Mouse (Mus musculus) liver, adult 2 months (tissue): ENCODE results near the gene Myo19. TPM values are rescaled to one million over a fixed set of nuclear protein-coding genes. Genes with fewer than 3 reads are reported as not detected.

ENCODE experiments used
- DNase-seq: peaks from one replicate; pipeline ENCODE4 v3.0.0-alpha.2; 2011; ENCODE audit warnings: low read depth, low spot score; ENCODE audit errors: extremely low read depth
- H3K27ac ChIP-seq: fragments of 200-500 bp; replicated peaks from 2 replicates; pipeline ENCODE4 v1.5.1; 2012; ENCODE audit warnings: low read depth, mild to moderate bottlenecking, control low read depth, inconsistent platforms, low read length; ENCODE audit not compliant: insufficient read depth
- H3K27me3 ChIP-seq: fragments of 200-500 bp; 2 replicates; pipeline ENCODE4 v1.6.1; 2012; ENCODE audit warnings: mild to moderate bottlenecking, moderate library complexity, low read length, inconsistent platforms; ENCODE audit not compliant: control insufficient read depth, insufficient read depth
- H3K36me3 ChIP-seq: fragments of 200-500 bp; 2 replicates; pipeline ENCODE4 v1.6.1; 2012; ENCODE audit warnings: low read length, inconsistent platforms; ENCODE audit not compliant: control insufficient read depth, insufficient read depth
- H3K4me1 ChIP-seq: fragments of 200-500 bp; 2 replicates; pipeline ENCODE4 v1.6.1; 2011; ENCODE audit warnings: low read length; ENCODE audit not compliant: control insufficient read depth, insufficient read depth
- H3K4me3 ChIP-seq: fragments of 200-500 bp; 2 replicates; pipeline ENCODE4 v1.5.1; 2011; ENCODE audit warnings: low read depth, mild to moderate bottlenecking, control low read depth, low read length, moderate library complexity; ENCODE audit not compliant: insufficient read depth
- H3K79me2 ChIP-seq: fragments of 200-500 bp; 2 replicates; pipeline ENCODE4 v1.6.1; 2012; ENCODE audit warnings: inconsistent platforms, mild to moderate bottlenecking, low read length, moderate library complexity; ENCODE audit not compliant: control insufficient read depth, insufficient read depth
- H3K9ac ChIP-seq: fragments of 200-500 bp; 2 replicates; pipeline ENCODE4 v1.6.1; 2012; ENCODE audit warnings: low read depth, mild to moderate bottlenecking, control low read depth, inconsistent platforms, low read length
- CTCF ChIP-seq: fragments of 200-500 bp; IDR thresholded peaks from 2 replicates; pipeline ENCODE4 v1.5.1; 2011; ENCODE audit warnings: low read depth, low read length, control low read depth
- POLR2A ChIP-seq: fragments of 200-500 bp; IDR thresholded peaks from 2 replicates; pipeline ENCODE4 v1.6.1; 2011; ENCODE audit warnings: low read length, control low read depth; ENCODE audit not compliant: insufficient read depth; ENCODE audit errors: extremely low read depth
- WGBS: fragments of 180-500 bp; shearing (Covaris S2); methylation state at CpG from one replicate; pipeline ENCODE4 v1.1.7; 2018; 5-methylcytosine and 5-hydroxymethylcytosine counted together
- polyA plus RNA-seq: library from polyadenylated mRNA; depleted of rRNA; stranded (reverse); fragments of >200 nt; gene quantifications from 2 replicates; pipeline ENCODE4 v1.2.3, GENCODE M21; 2012
- total RNA-seq: library from RNA; depleted of rRNA; stranded (reverse); fragments of >200 nt; gene quantifications from 2 replicates; pipeline ENCODE4 v1.2.3, GENCODE M21; 2014

The Myo19 gene
- total and polyA plus RNA-seq, 2 experiments = 2.3 to 7.7 TPM

DNA sequence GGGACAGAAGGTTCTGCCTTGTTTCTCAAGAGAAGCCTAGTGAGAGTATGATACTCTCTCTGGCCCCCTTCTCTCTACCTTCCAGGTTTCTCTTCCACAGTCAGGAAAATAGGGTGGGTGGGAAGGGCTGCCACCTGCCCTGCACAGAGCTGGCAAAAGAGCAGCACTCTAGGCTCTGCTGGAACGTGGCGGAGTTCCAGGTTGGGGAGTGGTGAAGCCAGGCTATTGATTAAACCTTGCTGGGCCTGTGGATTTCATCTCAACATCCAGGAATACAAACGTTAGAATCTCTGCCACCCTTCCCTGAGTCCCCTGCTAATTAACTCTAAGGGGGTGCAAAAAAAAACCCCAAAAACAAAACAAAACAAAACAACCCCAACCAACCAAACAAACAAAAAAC lies 68.6 kb downstream of the Myo19 start:
- 0 out of 2 replicates have a peak, but pooled peaks cover 3% of the 10 kb centered on the region for H3K27me3 ChIP-seq
- H3K27ac ChIP-seq = no peak overlapping the region
- 17% methylated on average over 3 of the region's 3 CpGs for WGBS
- H3K4me1 ChIP-seq = no peaks in the 10 kb centered on the region
- TF ChIP-seq CTCF = no peak
- TF ChIP-seq POLR2A = no peak
- H3K9ac ChIP-seq = no peak overlapping the region
- H3K79me2 ChIP-seq = no peaks in the 10 kb centered on the region
- no peak for DNase-seq
- H3K36me3 ChIP-seq = no peaks in the 10 kb centered on the region
- H3K4me3 ChIP-seq = no peak overlapping the region

DNA sequence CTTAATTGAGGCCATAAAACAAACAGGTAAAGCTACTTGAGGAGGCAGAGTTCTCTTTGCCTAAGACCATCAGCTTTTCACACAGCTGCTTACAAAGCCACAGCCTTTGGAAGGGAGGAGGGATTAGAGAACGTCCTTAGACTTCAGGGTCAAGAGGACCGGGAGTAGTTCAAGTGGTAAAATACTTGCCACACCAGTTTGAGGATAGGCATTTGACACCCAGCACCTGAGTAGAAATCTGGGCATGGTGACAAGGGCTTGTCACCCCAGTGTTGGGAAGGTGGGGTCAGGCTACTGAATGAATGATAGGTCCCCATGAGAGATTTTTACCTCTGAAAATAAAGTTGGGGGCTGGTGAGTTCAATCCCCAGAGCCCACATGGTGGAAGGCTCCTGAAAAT lies 72.7 kb downstream of the Myo19 start:
- no peak for DNase-seq
- Histone ChIP-seq H3K4me3 (no peak overlapping the region), H3K9ac (no peak overlapping the region), H3K79me2 (no peaks in the 10 kb centered on the region), H3K27me3 (peaks cover under 1% of the 10 kb centered on the region; the same call in 1 of the 2 replicates), H3K36me3 (no peaks in the 10 kb centered on the region), H3K27ac (no peak overlapping the region), H3K4me1 (no peaks in the 10 kb centered on the region)
- no peak for TF ChIP-seq CTCF
- TF ChIP-seq POLR2A = no peak
- 58% methylated on average over 2 of the region's 2 CpGs for WGBS

DNA sequence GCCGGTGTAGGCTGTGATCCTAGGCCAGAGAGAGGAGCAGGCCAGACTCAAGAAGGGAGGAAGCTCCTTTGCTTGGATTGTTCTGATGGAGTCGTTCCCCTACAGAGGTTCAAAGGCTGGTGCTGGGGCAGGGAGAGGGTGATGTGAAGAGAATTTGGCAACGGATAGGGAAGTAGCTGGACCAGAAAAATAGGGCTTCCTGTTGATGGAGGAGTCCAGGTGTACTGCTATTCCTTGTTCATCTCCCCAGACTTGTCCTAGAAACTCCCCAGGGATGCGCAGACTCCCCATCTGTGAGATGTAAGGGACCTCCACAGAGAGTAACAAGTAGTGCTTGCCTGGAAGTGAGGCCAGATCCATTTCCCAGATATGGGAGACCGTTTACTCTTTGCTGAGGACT lies 76.5 kb downstream of the Myo19 start:
- WGBS = 38% methylated on average over 5 of the region's 5 CpGs
- Histone ChIP-seq H3K27ac (no peak overlapping the region), H3K9ac (no peak overlapping the region)

DNA sequence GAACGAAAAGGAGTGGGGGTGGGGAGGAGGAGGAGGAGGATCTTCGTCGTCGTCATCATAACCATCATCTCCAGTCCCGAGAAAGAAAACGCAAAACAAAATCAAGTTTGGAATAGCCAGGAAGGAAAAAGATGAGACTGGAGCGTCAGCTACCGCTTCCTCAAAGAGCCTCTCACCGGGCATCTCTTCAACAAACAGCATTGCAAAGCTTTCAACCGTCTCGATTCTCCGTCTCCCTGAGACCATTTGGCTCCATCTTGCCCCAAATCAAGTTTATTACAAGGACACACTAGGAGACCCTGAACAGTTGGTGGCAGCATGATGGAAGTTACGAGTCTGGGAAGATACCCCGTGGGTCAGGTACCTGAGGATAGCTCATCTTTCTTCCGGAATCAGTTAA lies 77.2 kb downstream of the Myo19 start:
- H3K4me3 ChIP-seq = no peak overlapping the region
- peaks cover 4% of the 10 kb centered on the region; the same call in 1 of the 2 replicates for H3K27me3 ChIP-seq
- TF ChIP-seq CTCF (no peak), POLR2A (no peak)
- H3K9ac ChIP-seq = no peak overlapping the region
- 11% methylated on average over 15 of the region's 15 CpGs for WGBS
- no peak overlapping the region for H3K27ac ChIP-seq
- H3K79me2 ChIP-seq = no peaks in the 10 kb centered on the region
- no peaks in the 10 kb centered on the region for H3K36me3 ChIP-seq
- DNase-seq = no peak
- peaks cover 3% of the 10 kb centered on the region; the same call in 1 of the 2 replicates for H3K4me1 ChIP-seq

More for the DNA sequence above, 76.5 kb downstream of the Myo19 start:
- H3K27me3 ChIP-seq = peaks cover 4% of the 10 kb centered on the region; the same call in 1 of the 2 replicates
- H3K79me2 ChIP-seq = no peaks in the 10 kb centered on the region
- no peak for TF ChIP-seq POLR2A
- no peak for TF ChIP-seq CTCF
- no peaks in the 10 kb centered on the region for H3K36me3 ChIP-seq
- peaks cover 3% of the 10 kb centered on the region; the same call in 1 of the 2 replicates for H3K4me1 ChIP-seq
- no peak for DNase-seq
- H3K4me3 ChIP-seq = no peak overlapping the region

DNA sequence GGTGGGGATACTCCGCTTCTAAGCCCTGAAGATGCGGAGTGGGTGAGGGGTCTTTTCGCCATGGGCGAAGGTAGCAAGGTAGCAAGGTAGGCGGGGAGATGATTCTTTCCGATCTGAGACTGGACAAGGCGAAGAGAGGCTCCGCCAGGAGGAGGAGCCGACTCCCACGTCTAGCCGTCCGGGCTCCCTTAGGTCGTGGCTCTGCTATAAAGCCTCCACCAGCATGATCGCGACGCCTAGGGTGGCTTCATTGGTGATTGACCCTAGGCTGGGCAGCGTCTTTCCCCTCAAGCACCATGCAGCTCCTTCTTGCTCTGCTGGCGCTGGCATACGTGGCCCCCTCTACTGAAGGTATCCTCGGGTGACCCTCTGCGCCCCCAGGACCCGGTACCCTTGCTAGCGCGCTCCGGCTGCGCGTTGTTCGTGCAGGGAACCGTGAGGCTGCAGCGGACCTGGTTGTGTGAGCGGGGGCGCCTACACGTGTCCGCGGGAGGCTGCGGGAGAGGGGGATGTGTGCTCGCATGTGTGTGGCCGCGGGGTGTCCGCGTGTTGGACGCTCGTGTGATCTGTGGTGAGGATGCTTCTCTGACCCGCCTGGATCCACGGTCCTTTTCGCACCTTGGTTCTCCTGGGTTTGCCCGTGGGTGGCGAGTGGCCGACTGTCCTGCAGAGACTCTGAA lies 77.8 kb downstream of the Myo19 start, which contains the start of gene Car4:
Gene Car4, plus strand, starts transcription at position 196 of the 680 bp plus-strand sequence.
- Histone ChIP-seq H3K4me1 (peaks cover 3% of the 10 kb centered on the region; the same call in 1 of the 2 replicates), H3K9ac (no peak within 1 kb of the TSS), H3K27me3 (peaks cover 4% of the 10 kb centered on the region; the same call in 1 of the 2 replicates), H3K79me2 (no peaks in the 10 kb centered on the region), H3K4me3 (no peak within 1 kb of the TSS), H3K27ac (no peak within 1 kb of the TSS), H3K36me3 (no peaks in the 10 kb centered on the region)
- 3% methylated on average over 49 of the region's 49 CpGs for WGBS
- no peak for DNase-seq
- TF ChIP-seq POLR2A (no peak), CTCF (no peak)

DNA sequence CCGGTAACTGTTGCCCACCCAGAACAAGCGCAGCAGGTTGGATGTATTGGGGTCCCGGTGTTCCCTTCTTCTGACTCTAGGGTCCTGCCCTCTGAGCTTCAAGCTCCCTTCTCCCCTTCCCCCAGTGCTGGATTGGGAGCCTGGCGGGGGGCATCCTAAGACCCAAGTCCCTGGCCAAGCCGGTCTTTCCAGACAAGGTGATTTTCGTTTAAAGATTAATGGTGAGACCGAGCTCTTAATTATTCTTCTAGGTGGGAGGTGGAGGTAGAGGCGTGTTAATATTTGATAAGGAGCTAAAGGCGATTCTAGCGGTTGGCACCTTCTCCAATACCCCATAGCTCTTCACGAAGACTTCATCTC lies 78.3 kb downstream of the Myo19 start:
- WGBS = 6% methylated on average over 11 of the region's 11 CpGs
- TF ChIP-seq POLR2A = no peak
- TF ChIP-seq CTCF = no peak
- H3K4me1 ChIP-seq = peaks cover 3% of the 10 kb centered on the region; the same call in 1 of the 2 replicates
- H3K27ac ChIP-seq = no peak overlapping the region
- H3K36me3 ChIP-seq = no peaks in the 10 kb centered on the region
- H3K79me2 ChIP-seq = no peaks in the 10 kb centered on the region
- DNase-seq = no peak
- no peak overlapping the region for H3K9ac ChIP-seq
- H3K4me3 ChIP-seq = no peak overlapping the region
- peaks cover 4% of the 10 kb centered on the region; the same call in 1 of the 2 replicates for H3K27me3 ChIP-seq
